Mouse (Mus musculus) heart, embryonic 14.5 days (tissue): ENCODE measurements at regions not wholly inside any gene's neighbourhood (a gene's known extent, or its start where the extent isn't known, plus 50 kb on each side); places are given as distances from the start of the nearest gene placed in this dataset.

Source experiments
- ATAC-seq: fragments of 200-750 bp; cut with Nextera tagmentation; 2 replicates; pipeline ENCODE4 v1.8.0; 2017; ENCODE audit warnings: low read depth, moderate TSS enrichment; ENCODE audit not compliant: insufficient number of reproducible peaks, insufficient read depth, low FRiP score
- H3K27ac ChIP-seq, 2 experiments: fragments of 200-500 bp in 1 of 2; fragments of 300-500 bp in 1 of 2; sonication (generic) in 1 of 2; replicated peaks in 1 of 2; 2 replicates each; pipeline ENCODE4 v1.5.1; 2012 to 2014; ENCODE audit warnings: low read depth in 2 of 2, low read length in 2 of 2, control low read depth in 1 of 2, mild to moderate bottlenecking in 1 of 2, mixed read lengths in 1 of 2; ENCODE audit not compliant: control insufficient read depth in 1 of 2, insufficient read depth in 1 of 2
- H3K27me3 ChIP-seq: fragments of 300-500 bp; sonication (generic); 2 replicates; pipeline ENCODE4 v1.6.1; 2014; ENCODE audit warnings: mild to moderate bottlenecking, low read length, control low read depth; ENCODE audit not compliant: control insufficient read depth, insufficient read depth
- H3K36me3 ChIP-seq: fragments of 300-500 bp; sonication (generic); 2 replicates; pipeline ENCODE4 v1.6.1; 2014; ENCODE audit warnings: mild to moderate bottlenecking, control low read depth, low read length, mixed read lengths; ENCODE audit not compliant: control insufficient read depth, insufficient read depth
- H3K4me1 ChIP-seq, 2 experiments: fragments of 200-500 bp in 1 of 2; fragments of 300-500 bp in 1 of 2; sonication (generic) in 1 of 2; 2 replicates each; pipeline ENCODE4 v1.6.1; 2012 to 2014; ENCODE audit warnings: low read length in 2 of 2, control low read depth in 1 of 2, mixed read lengths in 1 of 2; ENCODE audit not compliant: control insufficient read depth in 2 of 2, insufficient read depth in 2 of 2
- H3K4me2 ChIP-seq: fragments of 300-500 bp; sonication (generic); 2 replicates; pipeline ENCODE4 v1.6.1; 2014; ENCODE audit warnings: mild to moderate bottlenecking, low read length
- H3K4me3 ChIP-seq, 2 experiments: fragments of 200-500 bp in 1 of 2; fragments of 300-500 bp in 1 of 2; sonication (generic) in 1 of 2; 2 replicates each; pipeline ENCODE4 v1.5.1; 2012 to 2014; ENCODE audit warnings: low read length in 2 of 2, mild to moderate bottlenecking in 2 of 2, control low read depth in 1 of 2, low read depth in 1 of 2, moderate library complexity in 1 of 2; ENCODE audit not compliant: control insufficient read depth in 1 of 2, insufficient read depth in 1 of 2
- H3K9ac ChIP-seq: fragments of 300-500 bp; sonication (generic); 2 replicates; pipeline ENCODE4 v1.6.1; 2014; ENCODE audit warnings: mild to moderate bottlenecking, low read length
- H3K9me3 ChIP-seq: fragments of 300-500 bp; sonication (generic); 2 replicates; pipeline ENCODE4 v1.6.1; 2016; ENCODE audit warnings: low read length, control low read depth; ENCODE audit not compliant: control insufficient read depth
- WGBS: fragments of 180-500 bp; shearing (Covaris S2); extraction: QIAGEN DNeasy Blood & Tissue Kit; methylation state at CpG from one replicate; pipeline ENCODE4 v1.1.7; 2014; 5-methylcytosine and 5-hydroxymethylcytosine counted together

DNA sequence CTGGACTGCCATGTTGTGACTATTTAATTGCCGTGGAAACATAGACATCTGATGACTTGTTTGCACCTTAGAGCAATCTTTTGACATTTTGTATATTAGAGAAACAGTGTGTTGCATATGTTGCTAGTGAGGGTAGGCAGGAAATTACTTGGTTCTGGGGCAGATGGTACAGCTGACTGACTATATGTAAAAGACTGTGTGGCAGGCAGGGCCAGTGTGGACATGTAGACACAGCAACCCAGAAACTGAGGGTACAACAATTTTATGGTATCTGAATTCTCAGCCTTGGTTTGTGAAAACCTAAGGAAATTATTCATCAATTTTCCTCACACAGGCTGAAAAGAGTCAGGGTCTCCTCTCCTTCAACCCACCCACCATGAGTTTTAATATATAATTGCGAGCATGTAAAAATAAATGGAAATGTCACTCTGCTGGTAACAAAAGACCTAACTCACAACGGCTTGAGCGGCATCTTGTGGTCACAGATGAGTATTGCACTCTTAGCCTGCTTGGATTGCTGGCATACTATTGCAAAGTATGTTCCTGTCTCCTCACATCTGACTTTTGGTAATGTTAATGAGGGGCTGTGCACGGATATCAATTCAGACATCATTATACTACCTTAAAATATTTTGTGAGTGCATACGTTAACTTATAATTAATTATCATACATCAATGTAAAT is 329.8 kb downstream of the Psat1 start:
- Histone ChIP-seq H3K27ac (no peak overlapping the region), H3K9me3 (no peaks in the 10 kb centered on the region), H3K27me3 (no peaks in the 10 kb centered on the region), H3K36me3 (no peaks in the 10 kb centered on the region), H3K4me1 (peaks cover 0 to 4% of the 10 kb centered on the region in 2 experiments; a peak in 3 of 4 replicates), H3K9ac (no peak overlapping the region), H3K4me3 (no peak overlapping the region), H3K4me2 (no peak overlapping the region)
- no peak for ATAC-seq
- 16% methylated on average over 6 of the region's 6 CpGs for WGBS

DNA sequence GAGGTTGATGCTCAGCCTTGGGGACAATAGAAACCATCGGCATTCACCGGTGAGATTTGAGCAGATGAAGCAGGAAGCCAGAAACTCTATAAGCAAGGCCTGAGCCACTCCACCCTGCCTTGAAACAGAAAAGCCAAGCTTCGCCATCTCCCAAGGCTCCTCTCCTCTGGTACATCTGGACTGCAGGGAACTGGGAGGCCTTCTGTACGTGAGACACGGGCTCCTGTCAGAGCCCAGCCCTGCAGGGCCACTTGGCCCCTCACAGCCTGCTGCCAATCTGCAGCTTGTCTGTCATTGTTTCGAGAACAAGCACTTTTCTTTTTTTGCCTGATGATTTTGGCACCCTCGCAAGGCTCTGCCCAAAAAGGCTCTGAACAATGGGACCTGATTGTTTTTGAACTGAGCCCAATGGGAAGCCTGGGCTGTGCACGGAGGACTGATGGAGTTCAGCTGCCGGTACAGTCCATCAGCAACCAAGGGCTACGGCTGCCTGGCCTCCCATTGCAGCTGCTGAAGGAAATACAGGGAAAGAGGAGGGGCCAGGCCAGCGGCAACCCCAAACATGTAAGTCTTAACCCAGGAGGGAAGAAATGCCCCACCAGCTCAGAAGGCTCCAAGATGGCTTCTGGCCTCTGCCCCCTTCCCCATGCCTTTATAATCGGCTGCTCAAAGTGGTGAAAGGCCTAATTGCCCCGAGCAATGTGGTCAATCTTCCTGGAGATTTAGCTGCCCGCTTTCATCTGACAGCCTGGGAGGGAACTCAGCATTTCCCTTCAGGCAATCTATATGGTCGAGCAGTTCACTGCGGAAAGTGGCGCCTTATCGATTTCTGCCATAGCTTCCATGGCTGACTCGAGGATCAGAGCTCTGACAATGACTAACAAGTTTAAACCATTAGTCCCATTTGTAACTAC is 332.2 kb downstream of the Psat1 start:
- ATAC-seq, result peak; percentile 47; the same call in 1 of the 2 replicates
- 41% methylated on average over 19 of the region's 19 CpGs for WGBS
- H3K27ac ChIP-seq, result no peak overlapping the region

GRCm38 (mm10) chr19:15611137-15611758 is 335.9 kb downstream of the Psat1 start:
- Histone ChIP-seq H3K36me3 (no peaks in the 10 kb centered on the region), H3K9me3 (no peaks in the 10 kb centered on the region), H3K27ac (no peak overlapping the region), H3K27me3 (no peaks in the 10 kb centered on the region), H3K4me1 (peaks cover 0 to 4% of the 10 kb centered on the region in 2 experiments; a peak in 3 of 4 replicates), H3K4me3 (no peak overlapping the region), H3K4me2 (no peak overlapping the region), H3K9ac (no peak overlapping the region)
- ATAC-seq, result no peak
- WGBS, result 83% methylated on average over 13 of the region's 13 CpGs

More for the DNA sequence above, 332.2 kb downstream of the Psat1 start:
- H3K36me3 ChIP-seq, result no peaks in the 10 kb centered on the region
- H3K4me1 ChIP-seq, result peaks cover 0 to 4% of the 10 kb centered on the region in 2 experiments; a peak in 3 of 4 replicates
- H3K4me2 ChIP-seq, result peak overlapping the region; percentile 48
- no peak overlapping the region for H3K4me3 ChIP-seq
- H3K9ac ChIP-seq, result no peak overlapping the region
- H3K27me3 ChIP-seq, result no peaks in the 10 kb centered on the region
- no peaks in the 10 kb centered on the region for H3K9me3 ChIP-seq

GRCm38 (mm10) chr19:15606440-15606839 is 340.7 kb downstream of the Psat1 start:
- Histone ChIP-seq H3K4me3 (no peak overlapping the region), H3K36me3 (no peaks in the 10 kb centered on the region), H3K9me3 (no peaks in the 10 kb centered on the region), H3K27ac (no peak overlapping the region), H3K4me1 (no peaks in the 10 kb centered on the region), H3K4me2 (no peak overlapping the region), H3K27me3 (no peaks in the 10 kb centered on the region), H3K9ac (no peak overlapping the region)
- 84% methylated on average over 4 of the region's 4 CpGs for WGBS
- no peak for ATAC-seq

- Histone ChIP-seq H3K4me1 (no peaks in the 10 kb centered on the region), H3K4me3 (no peak overlapping the region), H3K36me3 (no peaks in the 10 kb centered on the region), H3K9me3 (no peaks in the 10 kb centered on the region), H3K4me2 (no peak overlapping the region), H3K27ac (no peak overlapping the region), H3K9ac (no peak overlapping the region), H3K27me3 (no peaks in the 10 kb centered on the region)
- no peak for ATAC-seq
- WGBS, result 70% methylated on average over 2 of the region's 2 CpGs
Observed at GRCm38 (mm10) chr19:15592821-15593220, 354.3 kb downstream of the Psat1 start.

DNA sequence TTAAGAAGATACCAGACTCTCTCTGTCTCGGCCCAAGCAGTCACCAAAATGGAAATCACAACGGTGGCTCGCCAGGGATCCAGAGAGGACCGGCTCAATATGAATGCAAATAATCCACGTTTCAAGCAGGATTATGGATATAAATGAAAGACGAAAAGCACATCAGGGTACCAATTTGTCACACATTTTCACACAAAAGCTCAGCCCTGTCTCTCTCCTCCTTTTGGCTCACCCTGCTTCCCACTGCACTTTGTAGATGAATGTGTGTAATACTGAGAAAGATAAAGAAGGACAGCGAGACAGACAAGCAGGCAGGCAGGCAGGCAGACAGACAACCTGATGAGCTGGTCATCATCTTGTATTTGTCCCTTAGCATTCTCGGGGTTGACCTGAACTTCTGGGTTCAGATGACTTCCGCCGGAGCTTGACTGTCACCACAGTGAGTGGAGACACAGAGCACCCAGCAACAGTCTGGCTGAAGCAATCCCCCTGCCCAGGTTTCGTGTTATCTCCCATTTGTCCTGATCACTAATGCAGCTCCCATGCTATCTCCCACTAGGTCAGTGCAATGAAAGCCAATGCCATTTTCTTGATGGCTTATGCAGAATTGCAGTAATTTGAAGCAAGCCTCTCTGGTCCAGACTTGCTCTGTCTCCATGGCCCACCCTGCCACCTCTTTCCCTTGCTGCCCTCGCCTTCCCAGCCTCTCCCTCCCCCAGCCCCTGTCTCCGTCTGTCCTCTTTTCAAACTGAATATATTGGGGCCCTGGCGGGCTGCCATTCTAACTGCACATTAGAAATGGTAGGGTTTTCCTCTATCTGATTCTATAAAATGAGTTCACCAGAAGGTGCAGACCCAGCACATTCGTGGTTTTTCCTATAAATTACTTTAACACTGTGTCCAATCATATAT is 363.1 kb downstream of the Psat1 start:
- no peak overlapping the region for H3K4me2 ChIP-seq
- ATAC-seq, result no peak
- WGBS, result 71% methylated on average over 15 of the region's 15 CpGs

More for the DNA sequence above, 363.1 kb downstream of the Psat1 start:
- H3K4me1 ChIP-seq, result peaks cover 3 to 9% of the 10 kb centered on the region in 2 experiments; a peak in 3 of 4 replicates
- H3K9ac ChIP-seq, result no peak overlapping the region
- H3K27ac ChIP-seq, result no peak overlapping the region
- H3K9me3 ChIP-seq, result no peaks in the 10 kb centered on the region
- no peak overlapping the region for H3K4me3 ChIP-seq
- no peaks in the 10 kb centered on the region for H3K36me3 ChIP-seq
- H3K27me3 ChIP-seq, result no peaks in the 10 kb centered on the region
